ENCODE assay signal across 18 mouse cellular contexts in the genomic region with DNA sequence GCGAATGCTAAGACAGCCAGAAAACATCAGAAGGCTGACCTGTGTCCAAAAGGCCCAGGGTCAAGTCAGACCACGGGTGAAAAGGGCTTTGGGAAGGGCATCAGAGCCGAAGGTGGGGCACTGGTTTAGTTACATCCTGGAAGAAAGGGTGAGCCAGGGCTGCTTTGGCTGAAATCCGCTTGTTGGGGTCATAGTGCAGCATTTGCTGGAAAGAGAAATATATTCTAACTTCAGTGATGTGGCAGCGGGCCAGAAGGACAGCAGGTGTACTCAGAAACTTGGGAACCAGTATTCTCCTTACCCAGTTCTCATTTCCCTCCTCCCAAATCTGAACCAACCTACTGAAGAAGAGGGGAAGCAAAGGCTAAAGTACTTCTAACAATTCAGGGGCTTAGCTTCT. TPM values are rescaled to one million over a fixed set of nuclear protein-coding genes. Genes with fewer than 3 reads are reported as not detected.
A peak's percentile ranks its signal among the peaks of the same experiment; 100 is the strongest.
DNase-seq lines count a peak whose midpoint lies in the region; ATAC-seq and TF ChIP-seq lines count a peak whose summit lies in the region.
"Had no signal": no experiment of that assay in that cellular context is flagged by ENCODE, and none has a peak within 500 bp of the region (broad histone marks: within the 10 kb centered on the region; RNA-seq: fewer than 3 reads in every experiment).

No protein-coding gene starts in this region.

- no peak for TF ChIP-seq POLR2A in liver, adult 2 months (IDR thresholded peaks at IDR 0.05; ENCODE audit: extremely low read depth, insufficient read depth, low read length)

- H3K79me2 ChIP-seq in liver, adult 2 months (ENCODE audit: control insufficient read depth, insufficient read depth, low read length), result peaks cover 5% of the 10 kb centered on the region; the same call in 1 of the 2 replicates

- peak; percentile 24 for DNase-seq in cerebellum, adult 9-10 months
- no peak for DNase-seq in cerebellum, postnatal 36 days
- DNase-seq in heart, adult 9 months (ENCODE audit: low spot score in 2 of 2), result no peak
- peak; percentile 59 for DNase-seq in liver, adult 2 months (ENCODE audit: extremely low read depth, low read depth, low spot score)
- DNase-seq in liver, embryonic 11.5 days (ENCODE audit: low spot score), result no peak
- DNase-seq in kidney, postnatal 36 days, result peak; percentile 72 to 78
- DNase-seq in MN1 (ENCODE audit: low spot score), result no peak
- DNase-seq: adrenal gland, postnatal 10 days; thymus, postnatal 36 days had no signal

- H3K27ac ChIP-seq in heart, embryonic 14.5 days (replicated peaks in 1 of 2; ENCODE audit: control insufficient read depth in 1 of 2, insufficient read depth in 1 of 2, low read depth in 2 of 2, low read length in 2 of 2), result peak overlapping the region in 1 of 2 experiments; percentile 55; a peak in 2 of 4 replicates
- H3K27ac ChIP-seq in liver, adult 2 months (replicated peaks; ENCODE audit: insufficient read depth, low read depth, low read length), result no peak overlapping the region
- H3K27ac ChIP-seq in liver, embryonic 11.5 days (ENCODE audit: low read depth, low read length), result no peak overlapping the region
- H3K27ac ChIP-seq: hindbrain, embryonic 14.5 days; limb, embryonic 13.5 days; liver, embryonic 15.5 days; macrophage; midbrain, embryonic 10.5 days had no signal

- H3K4me2 ChIP-seq in heart, embryonic 14.5 days (ENCODE audit: low read length), result no peak overlapping the region
- no peak overlapping the region for H3K4me2 ChIP-seq in liver, embryonic 11.5 days
- H3K4me2 ChIP-seq: hindbrain, embryonic 14.5 days; limb, embryonic 13.5 days; liver, embryonic 15.5 days had no signal

- peak overlapping the region; percentile 38; the same call in 1 of the 2 replicates for H3K9ac ChIP-seq in heart, embryonic 14.5 days (ENCODE audit: low read length)
- H3K9ac ChIP-seq in liver, adult 2 months (ENCODE audit: low read depth, low read length), result no peak overlapping the region
- H3K9ac ChIP-seq in liver, embryonic 11.5 days (ENCODE audit: low read depth, low read length), result no peak overlapping the region
- H3K9ac ChIP-seq: hindbrain, embryonic 14.5 days; limb, embryonic 13.5 days; liver, embryonic 15.5 days had no signal

- no peaks in the 10 kb centered on the region for H3K27me3 ChIP-seq in heart, embryonic 14.5 days (ENCODE audit: control insufficient read depth, insufficient read depth, low read length)
- no peaks in the 10 kb centered on the region for H3K27me3 ChIP-seq in liver, adult 2 months (ENCODE audit: control insufficient read depth, insufficient read depth, low read length)
- H3K27me3 ChIP-seq in liver, embryonic 11.5 days (replicated peaks; ENCODE audit: control insufficient read depth, insufficient read depth, low read length), result no peaks in the 10 kb centered on the region
- H3K27me3 ChIP-seq: limb, embryonic 13.5 days; liver, embryonic 15.5 days had no signal

- no peak overlapping the region for H3K4me3 ChIP-seq in heart, embryonic 14.5 days (ENCODE audit: control insufficient read depth in 1 of 2, insufficient read depth in 1 of 2, low read depth in 1 of 2, low read length in 2 of 2)
- no peak overlapping the region for H3K4me3 ChIP-seq in liver, adult 2 months (ENCODE audit: insufficient read depth, low read depth, low read length)
- H3K4me3 ChIP-seq in liver, embryonic 11.5 days (ENCODE audit: low read depth, low read length), result no peak overlapping the region
- H3K4me3 ChIP-seq: limb, embryonic 13.5 days; liver, embryonic 15.5 days; midbrain, embryonic 10.5 days had no signal

- peaks cover 15 to 43% of the 10 kb centered on the region in 2 experiments for H3K4me1 ChIP-seq in heart, embryonic 14.5 days (ENCODE audit: control insufficient read depth in 2 of 2, insufficient read depth in 2 of 2, low read length in 2 of 2)
- peaks cover 6% of the 10 kb centered on the region; the same call in 1 of the 2 replicates for H3K4me1 ChIP-seq in liver, adult 2 months (ENCODE audit: control insufficient read depth, insufficient read depth, low read length)
- peaks cover 27% of the 10 kb centered on the region for H3K4me1 ChIP-seq in liver, embryonic 11.5 days (replicated peaks; ENCODE audit: control insufficient read depth, insufficient read depth, low read length)

- peaks cover 58% of the 10 kb centered on the region for H3K36me3 ChIP-seq in heart, embryonic 14.5 days (ENCODE audit: control insufficient read depth, insufficient read depth, low read length)
- H3K36me3 ChIP-seq in liver, adult 2 months (ENCODE audit: control insufficient read depth, insufficient read depth, low read length), result peaks cover 7% of the 10 kb centered on the region; the same call in 1 of the 2 replicates
- H3K36me3 ChIP-seq in liver, embryonic 11.5 days (ENCODE audit: control insufficient read depth, insufficient read depth, low read length), result peaks cover 31% of the 10 kb centered on the region

- H3K9me3 ChIP-seq in heart, embryonic 14.5 days (ENCODE audit: control insufficient read depth, low read length), result no peaks in the 10 kb centered on the region
- no peaks in the 10 kb centered on the region for H3K9me3 ChIP-seq in liver, embryonic 11.5 days (ENCODE audit: control insufficient read depth, low read length)
- H3K9me3 ChIP-seq: limb, embryonic 13.5 days; liver, embryonic 15.5 days; midbrain, embryonic 10.5 days had no signal

- TF ChIP-seq CTCF in liver, adult 2 months (IDR thresholded peaks at IDR 0.05; ENCODE audit: low read depth, low read length), result no peak

- no peak for ATAC-seq in heart, embryonic 14.5 days (ENCODE audit: insufficient number of reproducible peaks, insufficient read depth, low FRiP score, low read depth)
- ATAC-seq in liver, embryonic 11.5 days (replicated peaks; ENCODE audit: low FRiP score), result no peak
- ATAC-seq: activated CD4-positive, CD25-positive, alpha-beta regulatory T cell, adult 4 months; CD4-positive, CD25-positive, alpha-beta regulatory T cell, adult 4 months had no signal

- WGBS in heart, embryonic 14.5 days, result 76% methylated on average over 5 of the region's 5 CpGs
- 34% methylated on average over 5 of the region's 5 CpGs for WGBS in liver, adult 2 months
- WGBS in liver, embryonic 11.5 days, result 86% methylated on average over 5 of the region's 5 CpGs

RNA-seq across cellular contexts. Expression of a gene that starts 2.9 kb away (rescaled TPM):
- 56.7 and 58.3 TPM in 2 replicates for polyA plus RNA-seq in heart, embryonic 14.5 days (2014; fragmentation: Nextera tagmentation; extraction: Ambion mirVana)
- 68.6 and 74.0 TPM in 2 replicates for total RNA-seq in liver, adult 2 months (2014; rRNA removed)
- polyA plus RNA-seq in liver, adult 2 months (2012; rRNA removed), result 78.8 and 80.5 TPM in 2 replicates
- polyA plus RNA-seq in liver, embryonic 11.5 days (2014; fragmentation: Nextera tagmentation; extraction: Ambion mirVana), result 46.9 and 47.1 TPM in 2 replicates

RNA-seq across cellular contexts. Expression of a gene that starts 5.0 kb away (rescaled TPM):
- polyA plus RNA-seq in heart, embryonic 14.5 days (2014; fragmentation: Nextera tagmentation; extraction: Ambion mirVana), result 3.6 and 4.7 TPM in 2 replicates
- 0.09 and 0.40 TPM in 2 replicates for total RNA-seq in liver, adult 2 months (2014; rRNA removed)
- polyA plus RNA-seq in liver, adult 2 months (2012; rRNA removed), result 0.72 and 0.83 TPM in 2 replicates
- polyA plus RNA-seq in liver, embryonic 11.5 days (2014; fragmentation: Nextera tagmentation; extraction: Ambion mirVana), result 0.83 and 0.85 TPM in 2 replicates
- total RNA-seq: gastrocnemius, adult 18-20 months had no signal

RNA-seq across cellular contexts. Expression of a gene that starts 5.8 kb away (rescaled TPM):
- polyA plus RNA-seq in heart, embryonic 14.5 days (2014; fragmentation: Nextera tagmentation; extraction: Ambion mirVana), result 89.2 and 90.3 TPM in 2 replicates
- 4.7 and 7.6 TPM in 2 replicates for total RNA-seq in liver, adult 2 months (2014; rRNA removed)
- polyA plus RNA-seq in liver, adult 2 months (2012; rRNA removed), result 7.0 and 8.3 TPM in 2 replicates
- 102 and 117 TPM in 2 replicates for polyA plus RNA-seq in liver, embryonic 11.5 days (2014; fragmentation: Nextera tagmentation; extraction: Ambion mirVana)

RNA-seq across cellular contexts. Expression of a gene that starts 25.1 kb away (rescaled TPM):
- 9.9 and 11.4 TPM in 2 replicates for polyA plus RNA-seq in heart, embryonic 14.5 days (2014; fragmentation: Nextera tagmentation; extraction: Ambion mirVana)
- 135 and 145 TPM in 2 replicates for total RNA-seq in liver, adult 2 months (2014; rRNA removed)
- 103 and 168 TPM in 2 replicates for polyA plus RNA-seq in liver, adult 2 months (2012; rRNA removed)
- 12.4 and 12.5 TPM in 2 replicates for polyA plus RNA-seq in liver, embryonic 11.5 days (2014; fragmentation: Nextera tagmentation; extraction: Ambion mirVana)

RNA-seq across cellular contexts. Expression of a gene that starts 45.6 kb away (rescaled TPM):
- polyA plus RNA-seq in heart, embryonic 14.5 days (2014; fragmentation: Nextera tagmentation; extraction: Ambion mirVana), result 5.4 and 7.1 TPM in 2 replicates
- 4.1 and 6.5 TPM in 2 replicates for total RNA-seq in liver, adult 2 months (2014; rRNA removed)
- 7.1 and 7.2 TPM in 2 replicates for polyA plus RNA-seq in liver, adult 2 months (2012; rRNA removed)
- polyA plus RNA-seq in liver, embryonic 11.5 days (2014; fragmentation: Nextera tagmentation; extraction: Ambion mirVana), result 4.6 and 5.5 TPM in 2 replicates

Comparison
In these comparisons a context has a peak if more than half of its experiments do, and no peak if none do; other contexts are left out.
1. DNase-seq: peak in cerebellum, adult 9-10 months (single experiment), liver, adult 2 months (single experiment) and kidney, postnatal 36 days (2 of 2); none in cerebellum, postnatal 36 days (0 of 2), heart, adult 9 months (0 of 2), liver, embryonic 11.5 days (single experiment) and MN1 (single experiment).